Mouse (Mus musculus): ENCODE measurements around the gene Gmnn.
"Not testable (repeated sequence)": the region's sequence is repeated elsewhere in the genome, so short reads cannot be mapped to it uniquely, and the experiment has no call there.

Gene Gmnn

GRCm38 (mm10) chr13:24761403-24762227, at the start of gene Gmnn:
Gmnn (minus strand) TSS chr13:24761923.
- peak; percentile 91 for DNase-seq (ENCODE audit: low spot score)

GRCm38 (mm10) chr13:24806079-24806478, 44.4 kb upstream of the Gmnn start:
- DNase-seq (ENCODE audit: low spot score) = no peak

GRCm38 (mm10) chr13:24803196-24803595, 41.5 kb upstream of the Gmnn start:
- no peak for DNase-seq (ENCODE audit: low spot score)

GRCm38 (mm10) chr13:24802131-24802691, 40.5 kb upstream of the Gmnn start:
- peak; percentile 36 for DNase-seq (ENCODE audit: low spot score)

- DNase-seq (ENCODE audit: low spot score) = no peak
These were observed 39.7 kb upstream of the Gmnn start, which contains the start of gene BC005537 for GRCm38 (mm10) chr13:24801308-24801921. BC005537 (plus strand) TSS chr13:24801657.

- DNase-seq (ENCODE audit: low spot score) = peak; percentile 96
These were observed 39.1 kb upstream of the Gmnn start for GRCm38 (mm10) chr13:24800674-24801307.

- DNase-seq (ENCODE audit: low spot score) = peak; percentile 53
These were observed 38.4 kb upstream of the Gmnn start for GRCm38 (mm10) chr13:24799925-24800673.

- DNase-seq (ENCODE audit: low spot score) = no peak
These were observed 37.7 kb upstream of the Gmnn start for GRCm38 (mm10) chr13:24799378-24799777.

- no peak for DNase-seq (ENCODE audit: low spot score)
These were observed 37.0 kb upstream of the Gmnn start for GRCm38 (mm10) chr13:24798686-24799085.

GRCm38 (mm10) chr13:24792411-24793045, 30.8 kb upstream of the Gmnn start:
- DNase-seq (ENCODE audit: low spot score) = no peak

GRCm38 (mm10) chr13:24791349-24791748, 29.6 kb upstream of the Gmnn start:
- no peak for DNase-seq (ENCODE audit: low spot score)

GRCm38 (mm10) chr13:24787477-24787876, 25.8 kb upstream of the Gmnn start:
- DNase-seq (ENCODE audit: low spot score) = no peak

GRCm38 (mm10) chr13:24786014-24786490, 24.3 kb upstream of the Gmnn start:
- peak; percentile 56 for DNase-seq (ENCODE audit: low spot score)

- no peak for DNase-seq (ENCODE audit: low spot score)
These were observed 20.2 kb upstream of the Gmnn start for GRCm38 (mm10) chr13:24781916-24782315.

- DNase-seq (ENCODE audit: low spot score) = no peak
These were observed 17.1 kb upstream of the Gmnn start for GRCm38 (mm10) chr13:24778706-24779380.

- no peak for DNase-seq (ENCODE audit: low spot score)
These were observed 16.3 kb upstream of the Gmnn start for GRCm38 (mm10) chr13:24778026-24778425.

- DNase-seq (ENCODE audit: low spot score) = peak; percentile 83
These were observed 14.6 kb upstream of the Gmnn start for GRCm38 (mm10) chr13:24776146-24776844.

GRCm38 (mm10) chr13:24771482-24771881, 9.8 kb upstream of the Gmnn start:
- DNase-seq (ENCODE audit: low spot score) = not testable (repeated sequence)

GRCm38 (mm10) chr13:24767809-24768208, 6.1 kb upstream of the Gmnn start:
- not testable (repeated sequence) for DNase-seq (ENCODE audit: low spot score)

GRCm38 (mm10) chr13:24762254-24762653, 531 bp upstream of the Gmnn start:
- no peak for DNase-seq (ENCODE audit: low spot score)
